Mouse (Mus musculus) liver, adult 2 months (tissue): ENCODE measurements around the gene Txn1. TPM values are rescaled to one million over a fixed set of nuclear protein-coding genes. Genes with fewer than 3 reads are reported as not detected.

Experiments used
- DNase-seq: peaks from one replicate; pipeline ENCODE4 v3.0.0-alpha.2; 2011; ENCODE audit warnings: low read depth, low spot score; ENCODE audit errors: extremely low read depth
- H3K27ac ChIP-seq: fragments of 200-500 bp; replicated peaks from 2 replicates; pipeline ENCODE4 v1.5.1; 2012; ENCODE audit warnings: low read depth, mild to moderate bottlenecking, control low read depth, inconsistent platforms, low read length; ENCODE audit not compliant: insufficient read depth
- H3K27me3 ChIP-seq: fragments of 200-500 bp; 2 replicates; pipeline ENCODE4 v1.6.1; 2012; ENCODE audit warnings: mild to moderate bottlenecking, moderate library complexity, low read length, inconsistent platforms; ENCODE audit not compliant: control insufficient read depth, insufficient read depth
- H3K36me3 ChIP-seq: fragments of 200-500 bp; 2 replicates; pipeline ENCODE4 v1.6.1; 2012; ENCODE audit warnings: low read length, inconsistent platforms; ENCODE audit not compliant: control insufficient read depth, insufficient read depth
- H3K4me1 ChIP-seq: fragments of 200-500 bp; 2 replicates; pipeline ENCODE4 v1.6.1; 2011; ENCODE audit warnings: low read length; ENCODE audit not compliant: control insufficient read depth, insufficient read depth
- H3K4me3 ChIP-seq: fragments of 200-500 bp; 2 replicates; pipeline ENCODE4 v1.5.1; 2011; ENCODE audit warnings: low read depth, mild to moderate bottlenecking, control low read depth, low read length, moderate library complexity; ENCODE audit not compliant: insufficient read depth
- H3K79me2 ChIP-seq: fragments of 200-500 bp; 2 replicates; pipeline ENCODE4 v1.6.1; 2012; ENCODE audit warnings: inconsistent platforms, mild to moderate bottlenecking, low read length, moderate library complexity; ENCODE audit not compliant: control insufficient read depth, insufficient read depth
- H3K9ac ChIP-seq: fragments of 200-500 bp; 2 replicates; pipeline ENCODE4 v1.6.1; 2012; ENCODE audit warnings: low read depth, mild to moderate bottlenecking, control low read depth, inconsistent platforms, low read length
- CTCF ChIP-seq: fragments of 200-500 bp; IDR thresholded peaks from 2 replicates; pipeline ENCODE4 v1.5.1; 2011; ENCODE audit warnings: low read depth, low read length, control low read depth
- POLR2A ChIP-seq: fragments of 200-500 bp; IDR thresholded peaks from 2 replicates; pipeline ENCODE4 v1.6.1; 2011; ENCODE audit warnings: low read length, control low read depth; ENCODE audit not compliant: insufficient read depth; ENCODE audit errors: extremely low read depth
- WGBS: fragments of 180-500 bp; shearing (Covaris S2); methylation state at CpG from one replicate; pipeline ENCODE4 v1.1.7; 2018; 5-methylcytosine and 5-hydroxymethylcytosine counted together
- polyA plus RNA-seq: library from polyadenylated mRNA; depleted of rRNA; stranded (reverse); fragments of >200 nt; gene quantifications from 2 replicates; pipeline ENCODE4 v1.2.3, GENCODE M21; 2012; rRNA removed
- total RNA-seq: library from RNA; depleted of rRNA; stranded (reverse); fragments of >200 nt; gene quantifications from 2 replicates; pipeline ENCODE4 v1.2.3, GENCODE M21; 2014; rRNA removed

Gene Txn1
- total and polyA plus RNA-seq, 2 experiments = 151 to 246 TPM

- Histone ChIP-seq H3K27me3 (no peaks in the 10 kb centered on the region), H3K9ac (no peak overlapping the region), H3K4me1 (no peaks in the 10 kb centered on the region), H3K79me2 (no peaks in the 10 kb centered on the region), H3K4me3 (no peak overlapping the region), H3K36me3 (no peaks in the 10 kb centered on the region), H3K27ac (no peak overlapping the region)
- no peak for DNase-seq
- TF ChIP-seq POLR2A = no peak
- 70% methylated on average over 6 of the region's 6 CpGs for WGBS
Observed at GRCm38 (mm10) chr4:57895902-57896301, 60.3 kb downstream of the Txn1 start.

GRCm38 (mm10) chr4:57895140-57895539 is 61.1 kb downstream of the Txn1 start:
- WGBS = 57% methylated on average over 5 of the region's 5 CpGs
- no peaks in the 10 kb centered on the region for H3K4me1 ChIP-seq
- no peaks in the 10 kb centered on the region for H3K79me2 ChIP-seq
- TF ChIP-seq POLR2A (no peak), CTCF (no peak)
- DNase-seq = no peak
- H3K4me3 ChIP-seq = no peak overlapping the region
- no peak overlapping the region for H3K9ac ChIP-seq
- no peak overlapping the region for H3K27ac ChIP-seq
- H3K27me3 ChIP-seq = no peaks in the 10 kb centered on the region
- H3K36me3 ChIP-seq = no peaks in the 10 kb centered on the region

Other genes with a start within 250 kb of the Txn1 start
- gene Akap2, start 238.8 kb downstream of the Txn1 start, total RNA-seq = 6.5 and 7.5 TPM in 2 replicates
- gene Akap2, start 238.8 kb downstream of the Txn1 start, polyA plus RNA-seq = 4.2 and 6.3 TPM in 2 replicates
- 3.2 and 4.9 TPM in 2 replicates for gene D630039A03Rik, start 40.1 kb downstream of the Txn1 start, total RNA-seq
- gene D630039A03Rik, start 40.1 kb downstream of the Txn1 start, polyA plus RNA-seq = 10.2 and 14.3 TPM in 2 replicates
- not detected in 2 replicates for gene Txndc8, start 52.7 kb upstream of the Txn1 start, total RNA-seq
- not detected in 2 replicates for gene Txndc8, start 52.7 kb upstream of the Txn1 start, polyA plus RNA-seq